Mouse (Mus musculus): ENCODE data around the gene Adgrl1.

Adgrl1 gene

GRCm38 (mm10) chr8:83989243-83989642 lies 89.3 kb downstream of the Adgrl1 start:
- DNase-seq (ENCODE audit: extremely low read depth, low read depth, low spot score), result no peak

- DNase-seq (ENCODE audit: extremely low read depth, low read depth, low spot score), result no peak
Observed at GRCm38 (mm10) chr8:83990170-83990569, 90.3 kb downstream of the Adgrl1 start.
